Mouse (Mus musculus): Measurements from ENCODE around the gene Adipor1. TPM values are rescaled to one million over a fixed set of nuclear protein-coding genes. Genes with fewer than 3 reads are reported as not detected.
"Not testable (repeated sequence)": the region's sequence is repeated elsewhere in the genome, so short reads cannot be mapped to it uniquely, and the experiment has no call there.

Gene Adipor1
- polyA plus RNA-seq, 1 experiment from 2014 or later, result 140 TPM

DNA sequence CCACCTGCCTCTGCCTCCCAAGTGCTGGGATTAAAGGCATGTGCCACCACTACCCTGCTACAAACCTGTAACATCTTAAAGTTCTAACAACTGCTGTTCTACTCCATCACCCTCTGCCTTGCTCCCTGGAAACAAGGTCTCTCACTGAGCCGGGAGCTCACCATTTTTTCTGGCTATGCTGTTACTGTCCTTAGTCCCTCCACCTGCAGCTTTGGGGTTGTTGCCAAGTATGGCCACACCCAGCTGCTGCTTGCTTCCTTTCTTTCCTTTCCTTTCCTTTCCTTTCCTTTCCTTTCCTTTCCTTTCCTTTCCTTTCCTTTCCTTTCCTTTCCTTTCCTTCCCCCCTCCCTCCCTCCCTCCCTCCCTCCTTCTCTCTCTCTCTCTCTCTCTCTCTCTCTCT lies 28.1 kb downstream of the Adipor1 start:
- not testable (repeated sequence) for H3K27ac ChIP-seq (replicated peaks in 1 of 2; ENCODE audit: control insufficient read depth in 1 of 2, insufficient read depth in 1 of 2, low read depth in 2 of 2, low read length in 2 of 2); ATAC-seq (ENCODE audit: insufficient number of reproducible peaks, insufficient read depth, low FRiP score, low read depth); H3K4me1 ChIP-seq (ENCODE audit: control insufficient read depth in 2 of 2, insufficient read depth in 2 of 2, low read length in 2 of 2); H3K9ac ChIP-seq (ENCODE audit: low read length); H3K27me3 ChIP-seq (ENCODE audit: control insufficient read depth, insufficient read depth, low read length); H3K9me3 ChIP-seq (ENCODE audit: control insufficient read depth, low read length); H3K36me3 ChIP-seq (ENCODE audit: control insufficient read depth, insufficient read depth, low read length); H3K4me2 ChIP-seq (ENCODE audit: low read length); H3K4me3 ChIP-seq (ENCODE audit: control insufficient read depth in 1 of 2, insufficient read depth in 1 of 2, low read depth in 1 of 2, low read length in 2 of 2)
- WGBS, result 80% methylated on average over 1 of the region's 1 CpGs

GRCm38 (mm10) chr1:134445418-134445817 lies 30.2 kb downstream of the Adipor1 start:
- H3K9me3 ChIP-seq (ENCODE audit: control insufficient read depth, low read length), result no peaks in the 10 kb centered on the region
- H3K9ac ChIP-seq (ENCODE audit: low read length), result no peak overlapping the region
- H3K4me3 ChIP-seq (ENCODE audit: control insufficient read depth in 1 of 2, insufficient read depth in 1 of 2, low read depth in 1 of 2, low read length in 2 of 2), result no peak overlapping the region
- H3K36me3 ChIP-seq (ENCODE audit: control insufficient read depth, insufficient read depth, low read length), result no peaks in the 10 kb centered on the region
- whole genome bisulfite sequencing, result 71% methylated on average over 2 of the region's 2 CpGs
- H3K4me2 ChIP-seq (ENCODE audit: low read length), result no peak overlapping the region
- no peak for ATAC-seq (ENCODE audit: insufficient number of reproducible peaks, insufficient read depth, low FRiP score, low read depth)
- no peaks in the 10 kb centered on the region for H3K27me3 ChIP-seq (ENCODE audit: control insufficient read depth, insufficient read depth, low read length)
- no peak overlapping the region for H3K27ac ChIP-seq (replicated peaks in 1 of 2; ENCODE audit: control insufficient read depth in 1 of 2, insufficient read depth in 1 of 2, low read depth in 2 of 2, low read length in 2 of 2)
- H3K4me1 ChIP-seq (ENCODE audit: control insufficient read depth in 2 of 2, insufficient read depth in 2 of 2, low read length in 2 of 2), result no peaks in the 10 kb centered on the region

DNA sequence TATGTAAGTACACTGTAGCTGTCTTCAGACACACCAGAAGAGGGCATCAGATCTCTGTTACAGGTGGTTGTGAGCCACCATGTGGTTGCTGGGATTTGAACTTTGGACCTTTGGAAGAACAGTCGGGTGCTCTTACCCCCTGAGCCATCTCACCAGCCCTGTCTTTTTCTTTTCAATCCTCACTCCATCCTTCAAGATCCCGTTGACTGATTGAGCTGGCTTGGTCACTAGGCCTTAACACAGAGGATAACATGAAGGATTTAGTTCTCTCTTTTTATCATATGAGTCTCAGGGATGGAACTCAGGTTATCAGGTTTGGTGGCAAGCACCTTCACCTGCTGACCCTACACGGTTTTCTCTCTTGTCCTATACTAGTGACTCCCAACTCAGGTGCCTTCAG lies 33.4 kb downstream of the Adipor1 start:
- not testable (repeated sequence) for H3K4me1 ChIP-seq (ENCODE audit: control insufficient read depth in 2 of 2, insufficient read depth in 2 of 2, low read length in 2 of 2); H3K9ac ChIP-seq (ENCODE audit: low read length); H3K36me3 ChIP-seq (ENCODE audit: control insufficient read depth, insufficient read depth, low read length); H3K27ac ChIP-seq (replicated peaks in 1 of 2; ENCODE audit: control insufficient read depth in 1 of 2, insufficient read depth in 1 of 2, low read depth in 2 of 2, low read length in 2 of 2); H3K9me3 ChIP-seq (ENCODE audit: control insufficient read depth, low read length); H3K4me2 ChIP-seq (ENCODE audit: low read length); H3K27me3 ChIP-seq (ENCODE audit: control insufficient read depth, insufficient read depth, low read length); H3K4me3 ChIP-seq (ENCODE audit: control insufficient read depth in 1 of 2, insufficient read depth in 1 of 2, low read depth in 1 of 2, low read length in 2 of 2); ATAC-seq (ENCODE audit: insufficient number of reproducible peaks, insufficient read depth, low FRiP score, low read depth)
- 57% methylated on average over 3 of the region's 3 CpGs for WGBS

GRCm38 (mm10) chr1:134450201-134450600 lies 35.0 kb downstream of the Adipor1 start:
- Histone ChIP-seq H3K36me3 (ENCODE audit: control insufficient read depth, insufficient read depth, low read length) (no peaks in the 10 kb centered on the region), H3K4me3 (ENCODE audit: control insufficient read depth in 1 of 2, insufficient read depth in 1 of 2, low read depth in 1 of 2, low read length in 2 of 2) (no peak overlapping the region), H3K4me1 (ENCODE audit: control insufficient read depth in 2 of 2, insufficient read depth in 2 of 2, low read length in 2 of 2) (peaks cover 0 to 6% of the 10 kb centered on the region in 2 experiments; a peak in 1 of 4 replicates), H3K9ac (ENCODE audit: low read length) (no peak overlapping the region), H3K27me3 (ENCODE audit: control insufficient read depth, insufficient read depth, low read length) (no peaks in the 10 kb centered on the region), H3K27ac (replicated peaks in 1 of 2; ENCODE audit: control insufficient read depth in 1 of 2, insufficient read depth in 1 of 2, low read depth in 2 of 2, low read length in 2 of 2) (no peak overlapping the region), H3K9me3 (ENCODE audit: control insufficient read depth, low read length) (no peaks in the 10 kb centered on the region), H3K4me2 (ENCODE audit: low read length) (no peak overlapping the region)
- ATAC-seq (ENCODE audit: insufficient number of reproducible peaks, insufficient read depth, low FRiP score, low read depth), result no peak
- WGBS, result 83% methylated on average over 4 of the region's 4 CpGs

DNA sequence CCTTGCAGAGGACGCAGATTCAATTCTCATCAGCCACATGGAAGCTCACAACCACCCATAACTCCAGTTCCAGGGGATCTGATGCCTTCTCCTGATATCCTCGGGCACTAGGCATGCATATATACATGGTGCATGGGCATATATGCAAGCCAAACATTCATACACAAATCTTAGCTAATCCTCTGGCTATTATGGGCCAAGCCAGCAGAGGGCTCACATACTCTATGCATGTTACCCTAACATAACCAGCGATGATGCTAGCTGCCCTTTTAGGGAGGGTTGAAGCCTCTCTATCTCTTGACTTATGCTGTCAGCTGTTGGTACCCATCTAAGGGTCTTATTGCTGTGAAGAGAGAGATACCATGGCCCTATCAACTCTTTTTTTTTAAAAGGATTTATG lies 35.8 kb downstream of the Adipor1 start:
- no peaks in the 10 kb centered on the region for H3K36me3 ChIP-seq (ENCODE audit: control insufficient read depth, insufficient read depth, low read length)
- H3K4me1 ChIP-seq (ENCODE audit: control insufficient read depth in 2 of 2, insufficient read depth in 2 of 2, low read length in 2 of 2), result peaks cover 0 to 8% of the 10 kb centered on the region in 2 experiments; a peak in 2 of 4 replicates
- no peak overlapping the region for H3K27ac ChIP-seq (replicated peaks in 1 of 2; ENCODE audit: control insufficient read depth in 1 of 2, insufficient read depth in 1 of 2, low read depth in 2 of 2, low read length in 2 of 2)
- H3K27me3 ChIP-seq (ENCODE audit: control insufficient read depth, insufficient read depth, low read length), result no peaks in the 10 kb centered on the region
- WGBS, result 38% methylated on average over 3 of the region's 3 CpGs
- H3K9ac ChIP-seq (ENCODE audit: low read length), result no peak overlapping the region
- H3K9me3 ChIP-seq (ENCODE audit: control insufficient read depth, low read length), result no peaks in the 10 kb centered on the region
- no peak overlapping the region for H3K4me2 ChIP-seq (ENCODE audit: low read length)
- ATAC-seq (ENCODE audit: insufficient number of reproducible peaks, insufficient read depth, low FRiP score, low read depth), result no peak
- H3K4me3 ChIP-seq (ENCODE audit: control insufficient read depth in 1 of 2, insufficient read depth in 1 of 2, low read depth in 1 of 2, low read length in 2 of 2), result no peak overlapping the region

DNA sequence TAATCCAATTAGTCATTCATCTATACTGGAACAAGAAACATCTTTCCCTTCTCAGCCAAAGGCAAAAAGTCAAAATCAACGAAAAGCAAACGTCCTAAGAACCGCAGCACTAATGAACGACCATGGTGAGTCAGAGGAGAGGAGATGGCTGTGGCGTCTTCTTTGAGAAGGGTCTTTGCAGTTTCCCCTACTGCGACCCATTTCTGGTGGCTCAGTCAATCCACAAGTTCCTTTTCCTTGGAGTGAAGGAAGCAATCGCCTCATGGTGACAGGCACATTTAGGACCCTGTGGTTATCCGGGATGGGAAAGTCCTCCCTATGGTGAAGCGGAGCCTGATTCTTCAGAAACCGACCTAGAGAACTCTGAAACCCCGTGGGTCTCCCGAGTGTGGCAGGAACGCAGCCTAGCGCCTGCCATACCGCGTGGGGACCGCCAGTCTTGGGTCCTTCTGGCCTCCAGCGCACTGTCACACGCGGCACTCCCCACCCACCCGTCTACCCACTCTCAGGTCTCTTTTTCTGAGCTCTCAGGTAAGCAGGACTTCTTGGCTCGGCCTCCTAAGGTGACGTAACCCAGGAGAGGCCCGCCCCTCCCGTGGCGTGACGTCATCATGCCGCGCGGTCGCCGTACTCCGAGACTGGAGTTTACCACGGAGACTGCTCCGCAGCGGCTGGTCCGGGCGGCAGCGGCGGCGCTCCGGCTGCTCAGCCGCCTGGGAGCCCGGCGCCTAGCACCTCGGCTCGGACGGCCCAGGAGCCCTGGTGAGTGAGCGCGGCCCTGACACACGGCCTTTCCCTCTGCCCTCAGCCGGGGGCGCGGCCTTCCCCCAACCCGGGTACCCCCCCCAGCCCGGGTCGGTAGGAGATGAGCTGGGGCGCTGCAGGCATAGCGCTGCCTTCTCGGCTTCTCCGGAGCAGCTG lies 40.0 kb downstream of the Adipor1 start, which contains the start of gene Klhl12:
Gene Klhl12 (plus strand): TSS at position 628 of the 921 bp plus-strand sequence.
- ATAC-seq (ENCODE audit: insufficient number of reproducible peaks, insufficient read depth, low FRiP score, low read depth), result peak; percentile 86
- Histone ChIP-seq H3K9me3 (ENCODE audit: control insufficient read depth, low read length) (no peaks in the 10 kb centered on the region), H3K4me2 (ENCODE audit: low read length) (peak within 1 kb of the TSS; percentile 86), H3K27ac (replicated peaks in 1 of 2; ENCODE audit: control insufficient read depth in 1 of 2, insufficient read depth in 1 of 2, low read depth in 2 of 2, low read length in 2 of 2) (peak within 1 kb of the TSS; percentile 32 to 55; a peak in 3 of 4 replicates), H3K27me3 (ENCODE audit: control insufficient read depth, insufficient read depth, low read length) (no peaks in the 10 kb centered on the region), H3K9ac (ENCODE audit: low read length) (peak within 1 kb of the TSS; percentile 96), H3K4me3 (ENCODE audit: control insufficient read depth in 1 of 2, insufficient read depth in 1 of 2, low read depth in 1 of 2, low read length in 2 of 2) (peak within 1 kb of the TSS; percentile 65 to 95), H3K4me1 (ENCODE audit: control insufficient read depth in 2 of 2, insufficient read depth in 2 of 2, low read length in 2 of 2) (peaks cover 0 to 16% of the 10 kb centered on the region in 2 experiments; a peak in 2 of 4 replicates), H3K36me3 (ENCODE audit: control insufficient read depth, insufficient read depth, low read length) (peaks cover 17% of the 10 kb centered on the region)
- WGBS, result under 1% methylated on average over 61 of the region's 61 CpGs

DNA sequence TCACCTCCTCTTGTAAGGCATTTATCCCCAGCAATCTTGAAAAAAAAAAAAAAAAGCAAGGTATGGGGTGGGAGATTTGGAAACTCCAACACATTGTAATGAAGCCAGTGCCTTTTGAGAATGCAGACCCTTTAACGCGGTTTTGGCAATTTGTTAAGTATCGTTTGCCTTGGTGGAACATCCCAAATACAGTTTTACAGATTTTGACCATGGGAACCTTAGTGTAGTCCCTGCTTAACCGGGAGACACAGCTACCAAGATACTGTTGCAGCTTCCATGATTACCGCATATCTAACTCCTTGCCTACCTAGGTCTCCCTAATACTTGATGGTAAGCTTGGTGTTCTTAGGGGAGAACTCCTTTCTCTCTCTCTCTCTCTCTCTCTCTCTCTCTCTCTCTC lies 40.9 kb downstream of the Adipor1 start:
- 13% methylated on average over 5 of the region's 5 CpGs for WGBS
- peak overlapping the region; percentile 86 for H3K4me2 ChIP-seq (ENCODE audit: low read length)
- H3K27me3 ChIP-seq (ENCODE audit: control insufficient read depth, insufficient read depth, low read length), result no peaks in the 10 kb centered on the region
- H3K4me3 ChIP-seq (ENCODE audit: control insufficient read depth in 1 of 2, insufficient read depth in 1 of 2, low read depth in 1 of 2, low read length in 2 of 2), result peak overlapping the region; percentile 65 to 95; a peak in 3 of 4 replicates
- no peak overlapping the region for H3K27ac ChIP-seq (replicated peaks in 1 of 2; ENCODE audit: control insufficient read depth in 1 of 2, insufficient read depth in 1 of 2, low read depth in 2 of 2, low read length in 2 of 2)
- peaks cover 26% of the 10 kb centered on the region for H3K36me3 ChIP-seq (ENCODE audit: control insufficient read depth, insufficient read depth, low read length)
- peak overlapping the region; percentile 96 for H3K9ac ChIP-seq (ENCODE audit: low read length)
- H3K9me3 ChIP-seq (ENCODE audit: control insufficient read depth, low read length), result no peaks in the 10 kb centered on the region
- peaks cover 0 to 16% of the 10 kb centered on the region in 2 experiments; a peak in 2 of 4 replicates for H3K4me1 ChIP-seq (ENCODE audit: control insufficient read depth in 2 of 2, insufficient read depth in 2 of 2, low read length in 2 of 2)
- ATAC-seq (ENCODE audit: insufficient number of reproducible peaks, insufficient read depth, low FRiP score, low read depth), result no peak
